Comparison of ENCODE assay signal across 13 mouse cellular contexts in genomic region chr11:25571396-25571795, GRCm38 (mm10).
"Had no signal": no experiment of that assay in that cellular context is flagged by ENCODE, and none has a peak within 500 bp of the region (broad histone marks: within the 10 kb centered on the region; RNA-seq: fewer than 3 reads in every experiment).

No protein-coding gene starts in this region.

- DNase-seq: gastrocnemius, postnatal 14 days; gastrocnemius, postnatal 36 days; heart, adult 11 months; heart, adult 2 months; heart, postnatal 10 days; heart, postnatal 4 days; kidney, adult 18-20 months; kidney, adult 8-10 months; kidney, postnatal 14 days; kidney, postnatal 36 days; liver; liver, embryonic 13.5 days; liver, postnatal 0 days had no signal
